Mouse (Mus musculus): ENCODE results near the gene Zcchc9.
"Not testable (repeated sequence)": the region's sequence is repeated elsewhere in the genome, so short reads cannot be mapped to it uniquely, and the experiment has no call there.

Zcchc9 gene

GRCm38 (mm10) chr13:91807155-91807839 is at the start of gene Zcchc9:
Zcchc9 (minus strand) TSS chr13:91807705.
- in situ Hi-C loops (cut with MseI, MboI), result no loop called here

GRCm38 (mm10) chr13:91854412-91854811 is 46.9 kb upstream of the Zcchc9 start:
- in situ Hi-C loops (cut with MseI, MboI), result no loop called here

DNA sequence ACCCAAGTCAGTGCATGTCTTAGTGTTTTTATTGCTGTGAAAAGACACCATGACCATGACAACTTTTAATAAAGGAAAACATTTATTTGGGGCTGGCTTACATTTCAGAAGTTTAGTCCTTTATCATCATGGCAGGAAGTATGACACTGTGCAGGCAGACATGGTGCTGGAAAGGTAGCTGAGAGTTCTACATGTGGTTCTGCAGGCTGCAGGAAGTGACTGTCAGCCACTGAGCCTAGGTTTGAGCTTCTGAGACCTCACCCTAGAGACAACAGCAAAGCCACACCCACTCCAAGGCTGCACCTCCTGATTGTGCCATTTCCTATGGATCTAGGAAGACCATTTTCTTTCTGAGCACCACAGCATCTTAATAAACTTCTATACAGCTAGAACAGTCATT is 20.4 kb upstream of the Zcchc9 start:
- in situ Hi-C loops (cut with MseI, MboI), result no loop called here

DNA sequence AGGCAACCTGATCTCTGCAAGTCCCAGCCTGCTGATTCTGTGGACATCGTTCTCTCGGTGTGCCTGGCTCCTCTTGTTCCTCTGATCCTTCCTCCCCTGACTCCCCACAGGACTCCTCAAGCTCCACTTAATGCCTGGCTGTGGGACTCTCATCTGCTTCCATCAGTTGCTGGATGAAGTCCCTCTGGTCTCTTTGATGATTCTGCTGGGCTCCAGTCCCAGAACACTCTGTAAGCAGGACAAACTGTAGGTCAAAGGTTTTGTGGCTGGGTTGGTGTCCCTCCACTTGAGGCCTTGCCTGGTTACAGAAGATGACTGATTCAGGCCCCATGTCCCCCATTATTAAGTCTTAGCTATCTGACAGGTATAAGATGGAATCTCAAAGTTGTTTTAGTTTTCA is 18.6 kb upstream of the Zcchc9 start:
- in situ Hi-C loops (cut with MseI, MboI), result no loop called here

GRCm38 (mm10) chr13:91824845-91825550 is 17.5 kb upstream of the Zcchc9 start:
- in situ Hi-C loops (cut with MseI, MboI), result no loop called here

DNA sequence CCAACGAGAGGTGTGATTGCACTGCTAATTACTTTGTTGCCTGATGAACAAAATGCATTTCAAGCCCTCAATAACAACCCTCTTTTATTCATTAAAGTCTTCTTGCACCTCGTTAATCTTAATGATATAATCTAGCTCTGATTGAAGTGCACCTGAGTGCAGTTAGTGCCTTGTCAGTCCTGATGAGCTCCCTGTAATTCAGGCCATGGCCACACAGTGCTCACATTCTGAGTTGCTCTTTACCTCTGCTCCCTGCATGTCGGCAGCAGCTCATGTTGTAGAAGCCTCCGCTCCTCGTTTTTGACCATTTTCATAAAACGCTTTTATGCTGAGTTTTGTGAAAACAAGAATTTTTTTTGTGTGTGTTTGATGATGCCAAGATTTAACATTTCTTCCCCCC is 16.2 kb upstream of the Zcchc9 start:
- in situ Hi-C loops (cut with MseI, MboI), result no loop called here

DNA sequence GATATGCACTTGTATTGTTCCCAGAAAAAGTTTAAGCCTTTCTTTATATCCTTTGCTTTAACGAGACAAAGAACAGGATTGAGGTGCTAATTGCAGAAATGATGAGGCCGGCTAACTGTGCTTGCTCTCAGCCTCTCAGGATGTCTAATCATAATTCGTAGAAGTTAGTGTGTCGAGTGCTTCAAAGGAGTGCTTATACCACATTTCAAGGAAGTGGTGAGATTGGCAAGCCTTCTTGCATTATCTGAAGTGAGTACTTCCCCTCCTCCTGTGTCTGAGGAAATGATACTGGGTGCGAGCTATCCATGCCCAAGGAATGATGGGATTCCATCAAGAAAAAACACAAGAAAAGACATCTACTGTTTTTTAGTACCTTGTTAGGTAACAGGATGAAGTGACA is 7.2 kb upstream of the Zcchc9 start:
- in situ Hi-C loops (cut with MseI, MboI), result no loop called here

GRCm38 (mm10) chr13:91809476-91809875 is 2.0 kb upstream of the Zcchc9 start:
- in situ Hi-C loops (cut with MseI, MboI), result no loop called here

- in situ Hi-C loops (cut with MseI, MboI), result no loop called here
These were observed 520 bp upstream of the Zcchc9 start for GRCm38 (mm10) chr13:91807874-91808575.

- in situ Hi-C loops (cut with MseI, MboI), result no loop called here
These were observed 5.8 kb downstream of the Zcchc9 start for GRCm38 (mm10) chr13:91801726-91802125.

GRCm38 (mm10) chr13:91797442-91797841 is 10.1 kb downstream of the Zcchc9 start:
- in situ Hi-C loops (cut with MseI, MboI), result no loop called here

- in situ Hi-C loops (cut with MseI, MboI), result no loop called here
These were observed 10.6 kb downstream of the Zcchc9 start for GRCm38 (mm10) chr13:91796916-91797315.

- in situ Hi-C loops (cut with MseI, MboI), result no loop called here
These were observed 11.5 kb downstream of the Zcchc9 start for GRCm38 (mm10) chr13:91796003-91796402.

GRCm38 (mm10) chr13:91795593-91795992 is 11.9 kb downstream of the Zcchc9 start:
- in situ Hi-C loops (cut with MseI, MboI), result no loop called here

- in situ Hi-C loops (cut with MseI, MboI), result no loop called here
These were observed 12.5 kb downstream of the Zcchc9 start for GRCm38 (mm10) chr13:91794926-91795436.

- in situ Hi-C loops (cut with MseI, MboI), result no loop called here
These were observed 15.5 kb downstream of the Zcchc9 start for GRCm38 (mm10) chr13:91792035-91792434.

DNA sequence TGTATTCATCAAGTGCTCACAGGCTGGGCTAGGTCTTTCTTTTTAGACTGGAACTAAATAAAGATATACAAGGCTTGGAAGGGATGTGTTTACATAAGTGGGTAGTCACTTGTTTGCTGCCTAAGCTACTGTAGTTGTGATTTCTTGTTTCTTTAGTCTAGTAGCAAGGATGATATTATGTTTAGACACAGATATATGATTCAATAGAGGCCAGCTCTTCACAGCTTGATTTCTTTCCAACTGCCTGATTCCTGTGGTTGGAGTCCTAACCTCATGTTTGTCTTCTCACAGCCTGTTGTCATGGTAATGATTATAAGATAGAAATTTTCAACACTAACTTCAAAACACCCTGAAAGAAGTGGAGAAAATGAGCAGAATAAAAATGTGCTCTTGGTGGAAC is 27.6 kb downstream of the Zcchc9 start:
- in situ Hi-C loops (cut with MseI, MboI), result no loop called here

GRCm38 (mm10) chr13:91778092-91778491 is 29.4 kb downstream of the Zcchc9 start:
- in situ Hi-C loops (cut with MseI, MboI), result no loop called here

DNA sequence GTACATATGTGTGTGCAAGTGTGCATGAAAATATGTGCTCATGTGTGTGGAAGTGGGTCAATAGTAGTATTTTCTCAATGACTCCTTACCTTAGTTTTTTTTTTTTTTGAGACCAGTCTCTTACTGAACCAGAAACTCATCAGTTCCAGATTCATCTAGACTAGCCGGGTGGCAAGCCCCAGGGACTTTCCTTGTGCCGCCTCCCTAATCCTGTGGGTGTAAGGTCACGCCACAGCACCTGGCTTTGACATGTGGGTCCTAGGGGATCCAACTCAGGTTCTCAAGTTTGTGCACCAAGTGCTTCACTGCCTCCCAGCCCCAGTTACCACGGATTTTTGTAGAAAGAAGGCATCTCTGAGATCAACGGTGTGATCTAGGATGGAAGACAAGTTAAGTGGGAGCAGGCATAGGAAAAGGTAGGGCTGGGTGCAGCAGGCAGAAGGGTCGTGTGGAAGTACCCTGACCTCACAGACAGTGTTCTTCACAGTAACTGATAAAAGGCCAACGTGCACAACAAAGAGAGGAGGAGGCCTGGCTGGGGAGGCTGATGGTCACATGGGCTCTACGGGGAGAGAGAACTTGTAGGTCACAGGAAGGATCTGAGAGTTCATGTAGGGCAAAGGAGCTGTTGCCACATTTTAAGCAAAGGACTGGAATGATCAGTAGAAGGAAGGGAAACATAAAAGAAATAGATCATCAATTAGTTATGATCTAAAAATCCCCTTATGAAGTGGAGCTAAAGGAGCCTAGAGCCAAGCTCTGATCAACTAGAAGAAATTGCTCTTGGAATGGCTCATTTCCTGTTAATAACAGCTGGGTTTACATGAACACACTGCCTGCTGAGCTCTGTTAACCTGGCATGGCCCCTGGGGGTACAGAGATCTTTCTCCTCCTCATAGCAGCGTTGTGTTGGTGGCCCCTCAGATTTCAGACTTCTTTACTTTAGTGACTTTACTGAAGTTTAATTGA is 38.5 kb downstream of the Zcchc9 start:
- in situ Hi-C loops (cut with MseI, MboI), result no loop called here

- in situ Hi-C loops (cut with MseI, MboI), result no loop called here
These were observed 41.9 kb downstream of the Zcchc9 start for GRCm38 (mm10) chr13:91765627-91766026.

DNA sequence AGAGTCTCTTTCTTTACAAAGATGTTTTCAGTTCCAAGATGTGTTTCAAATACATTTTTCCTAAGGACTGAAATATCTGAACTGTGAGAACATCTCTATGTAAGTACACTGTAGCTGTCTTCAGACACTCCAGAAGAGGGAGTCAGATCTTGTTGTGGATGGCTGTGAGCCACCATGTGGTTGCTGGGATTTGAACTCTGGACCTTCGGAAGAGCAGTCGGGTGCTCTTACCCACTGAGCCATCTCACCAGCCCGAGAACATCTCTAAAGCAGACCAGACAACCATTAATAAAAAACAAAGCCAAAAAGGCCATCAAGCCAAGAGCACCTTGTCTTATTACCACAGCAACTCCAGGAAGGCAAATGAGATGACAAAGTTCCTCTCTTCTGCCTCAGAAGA is 43.9 kb downstream of the Zcchc9 start:
- in situ Hi-C loops (cut with MseI, MboI), result not testable (repeated sequence)
